Mouse (Mus musculus) retina, postnatal 7 days (tissue): Measurements from ENCODE around the gene Zfp800.

Experiments
- DNase-seq: peaks from one replicate; pipeline ENCODE4 v3.0.0-alpha.2; 2012; ENCODE audit warnings: low read depth, low spot score

Zfp800 gene

DNA sequence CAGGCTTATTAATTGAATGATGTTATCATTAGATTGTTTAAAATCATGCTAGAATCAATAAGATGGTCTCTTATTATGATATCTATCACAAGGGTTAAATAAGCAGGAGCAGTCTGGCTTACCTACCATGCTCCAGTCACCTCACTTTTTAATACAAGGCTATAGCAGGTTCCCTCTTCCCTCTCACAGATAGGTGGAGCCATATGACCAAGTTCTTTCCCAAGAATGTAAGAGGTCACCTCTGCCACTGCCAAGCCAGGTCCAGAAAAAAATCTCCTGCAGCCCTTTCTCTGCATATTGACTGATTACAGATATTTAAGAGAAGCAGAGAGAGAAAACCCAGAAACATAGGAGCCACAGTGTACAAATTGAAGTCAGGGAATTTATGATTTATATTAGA, 88.1 kb downstream of the Zfp800 start:
- peak; percentile 24 for DNase-seq

DNA sequence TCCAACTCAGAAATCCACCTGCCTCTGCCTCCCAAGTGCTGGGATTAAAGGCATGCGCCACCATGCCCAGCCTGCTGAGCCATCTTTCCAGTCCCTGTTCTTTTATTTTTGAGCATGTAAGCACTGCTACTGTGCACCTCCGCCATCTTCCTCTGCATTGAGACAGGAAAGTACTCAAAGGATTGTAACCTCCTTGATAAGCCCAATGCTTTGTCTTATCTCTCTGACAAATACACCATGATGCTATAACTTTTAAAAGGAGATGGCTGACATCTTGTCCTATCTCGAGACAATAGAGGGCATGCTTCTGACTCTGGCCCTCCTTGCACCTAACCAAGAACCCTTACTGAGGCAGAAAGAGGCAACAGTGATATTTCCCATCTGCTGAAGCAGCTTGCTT, 88.9 kb downstream of the Zfp800 start:
- no peak for DNase-seq

DNA sequence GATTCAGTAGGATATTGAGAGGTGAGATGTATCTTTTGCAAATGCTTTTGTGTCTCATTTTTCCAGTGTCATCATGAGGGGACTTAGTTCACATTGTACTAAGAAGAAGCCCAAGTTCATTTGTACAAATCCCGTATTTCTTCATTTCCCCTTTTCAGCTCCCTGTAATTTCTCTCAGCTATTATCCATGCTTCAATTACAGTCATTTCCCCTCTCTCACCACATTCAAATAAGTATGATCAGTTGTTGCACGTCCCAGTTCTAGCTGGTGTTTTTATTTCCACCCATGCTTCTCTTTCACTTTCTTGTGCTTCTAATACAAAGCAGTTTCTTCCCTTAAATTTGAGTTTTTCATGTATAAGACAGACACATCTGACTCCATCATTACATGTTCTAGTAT, 91.1 kb downstream of the Zfp800 start:
- DNase-seq = no peak

DNA sequence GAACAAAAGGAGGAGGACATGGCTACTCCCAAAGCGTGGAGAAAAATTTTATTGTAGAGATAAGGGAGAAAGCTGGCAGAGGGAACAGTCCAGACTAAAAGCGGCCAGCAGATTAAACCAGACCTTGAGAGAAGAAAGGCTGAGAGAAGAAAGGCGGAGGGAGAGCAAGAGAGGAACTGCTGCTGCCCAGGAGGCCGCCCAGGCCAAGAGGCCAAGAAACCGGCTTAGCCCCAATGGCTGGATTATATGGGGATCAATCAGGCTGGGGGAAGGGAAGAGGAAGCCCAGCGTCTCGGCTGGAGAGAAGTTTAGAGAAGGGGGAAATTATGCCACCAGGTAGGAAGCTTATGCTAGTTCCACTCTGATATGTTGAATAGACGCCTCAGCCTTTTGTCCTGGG, 101.5 kb downstream of the Zfp800 start:
- DNase-seq = peak; percentile 48

DNA sequence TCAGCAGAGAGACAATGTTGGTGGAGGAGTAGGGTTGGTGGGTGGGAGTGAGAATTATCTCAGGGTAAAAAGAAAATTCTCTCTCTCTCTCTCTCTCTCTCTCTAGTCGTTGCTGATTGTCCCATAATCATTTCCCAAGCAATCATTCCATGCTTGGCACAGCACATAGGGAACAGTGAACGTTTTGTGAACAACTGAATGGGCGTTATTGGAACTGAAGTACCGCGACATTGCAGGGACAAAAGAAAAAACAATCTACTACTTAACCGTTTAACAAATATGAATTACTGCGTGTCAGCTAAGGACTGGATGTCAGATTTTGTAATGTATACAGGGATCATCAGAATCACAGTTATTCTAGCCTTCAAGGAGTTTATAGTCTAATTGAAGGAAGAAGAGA, 102.2 kb downstream of the Zfp800 start:
- DNase-seq = no peak

DNA sequence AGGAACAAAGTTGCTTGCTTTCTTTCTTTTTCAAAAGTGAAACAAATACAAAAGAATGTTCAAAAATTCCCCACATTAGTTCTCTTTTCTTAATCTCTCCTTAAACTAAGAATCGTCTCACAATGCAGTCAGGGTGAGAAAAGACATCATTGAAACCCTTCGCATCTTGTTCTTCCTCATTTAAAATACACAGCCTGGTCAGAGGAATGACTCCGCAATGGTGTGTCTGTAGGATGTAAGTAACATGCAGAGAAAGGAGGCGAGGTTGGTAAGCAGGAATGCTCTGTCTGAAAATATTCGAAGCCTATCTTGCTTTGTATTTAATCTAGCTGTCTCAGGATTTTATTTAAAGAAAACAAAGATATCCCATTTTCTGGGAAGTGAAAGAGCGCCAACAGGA, 105.0 kb downstream of the Zfp800 start:
- DNase-seq = no peak

DNA sequence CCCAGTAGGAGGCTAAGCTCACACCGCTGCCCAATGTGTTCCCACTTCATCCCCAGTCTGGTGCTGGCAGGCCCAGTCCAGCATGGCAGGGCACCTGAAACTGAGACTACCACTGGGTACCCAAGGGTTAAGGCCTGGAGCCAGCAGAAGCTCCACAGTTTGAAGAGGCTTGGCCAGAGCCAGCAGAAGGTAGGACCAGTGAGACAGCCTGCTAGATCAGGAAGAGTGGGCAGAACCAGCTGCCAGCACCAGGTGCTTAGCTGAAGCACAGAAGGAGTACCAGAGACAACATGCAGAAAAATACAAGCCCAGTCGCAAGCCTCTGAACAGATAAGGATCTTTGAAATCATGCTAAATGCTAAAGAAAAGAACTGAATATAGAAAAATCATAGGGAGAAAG, 117.9 kb downstream of the Zfp800 start:
- DNase-seq = no peak

DNA sequence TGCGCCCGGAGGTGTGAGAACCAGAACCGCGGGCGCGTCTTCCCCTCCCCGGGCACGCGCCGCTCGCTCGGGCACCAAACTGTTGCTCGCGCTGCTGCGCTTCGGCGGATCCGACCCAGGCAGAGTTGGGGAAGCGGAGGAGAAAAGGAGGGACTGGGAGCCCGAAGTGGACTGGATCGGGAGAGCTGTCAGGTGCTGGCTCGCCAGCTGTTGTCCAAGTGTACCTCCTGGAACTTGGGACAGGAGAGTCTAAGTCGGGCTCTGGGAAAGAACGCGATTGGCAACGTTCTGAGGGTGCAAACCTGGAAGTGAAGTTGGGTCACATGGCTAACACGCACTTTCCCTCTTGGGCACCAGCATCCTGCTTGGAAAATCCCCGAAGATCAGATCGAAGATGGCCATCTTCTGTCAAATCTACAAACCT, 135.6 kb downstream of the Zfp800 start:
- DNase-seq = no peak

DNA sequence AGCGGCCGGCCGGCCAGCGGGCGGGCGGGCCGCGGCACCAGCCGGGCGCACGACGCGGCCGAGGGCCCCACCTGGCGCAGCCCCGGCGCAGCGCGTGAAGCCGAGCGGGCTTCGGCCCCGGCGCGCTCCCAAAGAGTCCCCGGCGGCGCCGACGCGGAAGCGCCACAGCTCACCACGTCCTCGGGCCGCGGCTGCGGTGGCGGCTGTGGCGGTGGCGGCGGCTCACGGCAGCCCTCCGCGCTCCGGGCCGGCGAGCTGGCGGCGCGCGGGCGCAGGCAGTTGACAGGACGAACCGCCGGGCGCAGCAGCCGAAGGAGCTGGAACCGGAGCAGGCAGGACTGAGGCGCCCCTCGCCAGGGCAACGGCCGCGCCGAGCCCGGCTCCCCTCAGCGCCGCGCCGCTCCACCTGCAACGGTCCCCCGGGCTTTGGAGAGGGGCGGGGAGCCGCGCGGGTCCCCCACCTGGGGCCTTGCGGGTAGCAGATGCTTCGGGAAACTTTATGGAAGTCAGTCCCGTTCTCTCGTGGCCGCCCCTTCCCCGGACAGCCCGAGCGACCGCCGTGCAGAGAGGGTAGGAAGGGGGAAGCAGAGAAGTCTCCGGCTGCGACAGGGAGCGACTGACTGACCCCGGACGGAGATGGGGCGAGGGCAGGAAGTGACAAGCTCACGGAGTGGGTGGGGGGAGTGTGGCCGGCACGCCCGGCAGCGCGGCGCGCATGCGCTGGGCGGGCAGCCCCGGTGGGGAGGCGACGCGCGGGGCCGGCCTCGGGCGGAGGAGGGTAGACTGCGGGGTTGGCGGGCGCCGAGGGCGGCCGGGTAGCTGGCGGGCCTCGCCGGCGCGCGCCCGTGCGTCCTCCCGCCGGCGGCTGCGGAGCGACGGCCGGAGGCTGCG, 136.3 kb downstream of the Zfp800 start:
- peak; percentile 85 for DNase-seq

DNA sequence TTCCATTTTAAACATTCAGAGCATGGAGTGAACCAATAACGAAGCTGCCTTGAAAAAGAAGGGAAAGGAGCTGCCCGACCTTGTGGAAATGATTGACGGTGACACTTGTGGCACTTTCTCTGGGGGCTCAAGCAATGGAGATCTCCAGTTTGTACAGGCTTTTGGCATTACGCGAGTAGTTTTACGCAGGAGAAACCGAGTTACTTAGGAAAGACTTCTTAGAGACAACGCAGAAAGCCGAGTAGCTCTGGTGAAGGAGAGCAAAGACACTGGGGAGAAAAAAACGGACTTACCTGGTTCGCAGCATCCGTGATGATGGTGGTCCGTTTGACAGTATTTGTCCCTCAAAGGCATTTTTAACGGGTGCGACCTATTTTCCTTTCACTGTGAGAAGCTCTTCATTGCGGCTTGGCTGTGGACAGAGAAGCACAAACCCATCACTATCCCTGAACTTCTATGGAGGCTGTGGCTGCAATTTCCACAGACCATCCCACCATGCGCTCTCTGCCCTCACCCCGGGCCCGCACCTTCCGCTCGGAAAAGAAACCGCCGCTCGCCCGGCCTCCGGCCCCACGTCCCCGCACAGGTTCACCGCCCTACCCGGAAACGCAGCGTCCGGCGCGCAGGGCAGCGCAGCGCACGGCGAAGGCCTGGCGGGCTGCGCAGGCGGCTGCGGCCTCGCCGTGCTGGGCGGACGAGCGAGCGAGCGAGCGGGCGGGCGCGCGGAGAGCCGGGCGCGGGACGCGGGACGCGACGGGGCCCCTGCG, 137.2 kb downstream of the Zfp800 start:
- peak; percentile 29 for DNase-seq

DNA sequence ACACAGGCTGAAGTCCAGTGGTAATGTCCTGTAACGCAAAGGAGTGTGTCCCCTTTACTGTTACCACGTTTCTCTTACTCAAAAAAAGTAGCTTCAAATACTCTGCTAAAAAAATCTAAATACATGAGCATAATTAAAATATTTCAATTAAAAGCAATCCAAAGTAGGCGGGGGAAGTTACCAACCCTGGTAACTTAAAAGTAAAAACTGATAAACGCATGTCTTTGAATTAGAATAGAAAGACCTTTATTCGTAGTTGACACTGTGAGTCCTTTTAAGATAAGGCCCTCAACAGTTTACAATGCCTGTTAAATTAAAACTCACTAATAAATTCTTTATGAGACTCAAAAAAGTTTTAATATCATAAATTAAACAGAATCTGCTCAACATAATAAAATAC, 138.1 kb downstream of the Zfp800 start:
- no peak for DNase-seq

DNA sequence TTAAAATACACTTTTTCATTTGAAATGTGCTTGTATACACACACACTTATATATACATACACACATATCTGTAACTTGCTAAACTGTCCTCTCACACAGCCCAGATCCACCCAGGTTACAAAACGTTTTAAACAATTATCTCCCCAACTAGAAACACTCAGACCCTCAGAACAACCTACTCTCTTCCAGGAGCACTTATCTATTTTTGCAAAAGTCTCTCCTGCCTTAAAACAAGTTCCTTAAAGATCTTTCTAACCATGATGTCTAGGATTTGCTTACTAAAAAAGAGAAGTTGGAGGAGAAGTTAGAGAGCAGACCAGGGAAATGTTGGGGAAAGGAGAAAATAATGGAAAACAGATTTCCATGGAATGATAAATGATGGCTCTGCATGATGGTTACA, 139.4 kb downstream of the Zfp800 start:
- DNase-seq = no peak

DNA sequence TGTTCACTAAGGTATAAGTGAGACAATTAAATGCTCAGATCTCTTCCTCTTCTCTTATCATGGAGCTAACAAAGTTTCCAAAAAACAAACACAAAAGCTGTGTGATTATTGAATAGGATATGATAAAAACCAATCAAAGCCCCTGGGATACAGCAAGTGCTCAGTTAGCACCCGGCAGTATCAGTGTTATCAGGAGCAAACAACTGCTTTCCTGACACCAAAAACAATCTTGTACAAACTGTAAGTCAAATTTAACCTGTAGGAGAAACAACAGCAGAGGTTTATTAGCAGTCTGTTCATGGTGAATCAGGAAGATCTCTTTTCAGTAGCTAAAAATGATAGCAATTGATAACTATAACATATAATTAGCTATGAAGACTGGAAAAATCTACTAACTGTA, 140.0 kb downstream of the Zfp800 start:
- no peak for DNase-seq

DNA sequence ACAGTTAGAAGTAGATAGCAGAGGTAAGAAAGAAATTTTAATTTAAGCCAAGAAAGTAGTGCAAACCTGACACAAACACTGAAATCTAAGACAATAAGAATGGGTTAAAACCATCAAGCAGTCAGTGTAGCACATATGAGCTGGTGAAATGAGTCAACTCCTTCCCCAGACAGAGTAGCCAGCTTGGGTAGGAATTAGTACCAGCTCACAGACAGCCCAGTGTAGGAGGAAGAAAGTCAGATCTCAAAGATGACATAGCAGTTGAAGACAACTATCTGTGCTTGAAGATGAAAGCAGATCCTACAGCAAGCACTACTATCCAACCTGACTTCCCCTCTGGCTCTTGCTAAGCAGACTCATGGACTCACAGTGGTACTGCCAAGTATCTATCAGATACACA, 145.0 kb downstream of the Zfp800 start:
- no peak for DNase-seq

DNA sequence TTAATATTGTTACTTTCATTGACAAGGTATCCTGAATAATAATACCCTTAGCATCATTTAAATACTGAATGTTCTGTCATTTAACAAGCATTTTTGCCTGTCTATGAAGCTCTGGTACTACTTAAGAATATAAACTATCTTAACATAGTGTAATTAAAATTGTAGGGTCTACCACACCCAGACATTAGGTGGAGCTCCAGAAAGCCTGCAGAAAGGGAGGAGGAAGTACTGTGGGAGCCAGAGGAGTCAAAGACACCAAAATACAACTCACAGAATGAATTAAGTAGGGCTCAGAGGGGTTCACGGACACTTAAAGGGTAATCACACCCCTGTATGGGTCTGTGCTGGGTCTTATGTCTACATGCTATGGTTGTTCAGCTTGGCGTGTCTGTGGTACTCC, 149.6 kb downstream of the Zfp800 start:
- no peak for DNase-seq

DNA sequence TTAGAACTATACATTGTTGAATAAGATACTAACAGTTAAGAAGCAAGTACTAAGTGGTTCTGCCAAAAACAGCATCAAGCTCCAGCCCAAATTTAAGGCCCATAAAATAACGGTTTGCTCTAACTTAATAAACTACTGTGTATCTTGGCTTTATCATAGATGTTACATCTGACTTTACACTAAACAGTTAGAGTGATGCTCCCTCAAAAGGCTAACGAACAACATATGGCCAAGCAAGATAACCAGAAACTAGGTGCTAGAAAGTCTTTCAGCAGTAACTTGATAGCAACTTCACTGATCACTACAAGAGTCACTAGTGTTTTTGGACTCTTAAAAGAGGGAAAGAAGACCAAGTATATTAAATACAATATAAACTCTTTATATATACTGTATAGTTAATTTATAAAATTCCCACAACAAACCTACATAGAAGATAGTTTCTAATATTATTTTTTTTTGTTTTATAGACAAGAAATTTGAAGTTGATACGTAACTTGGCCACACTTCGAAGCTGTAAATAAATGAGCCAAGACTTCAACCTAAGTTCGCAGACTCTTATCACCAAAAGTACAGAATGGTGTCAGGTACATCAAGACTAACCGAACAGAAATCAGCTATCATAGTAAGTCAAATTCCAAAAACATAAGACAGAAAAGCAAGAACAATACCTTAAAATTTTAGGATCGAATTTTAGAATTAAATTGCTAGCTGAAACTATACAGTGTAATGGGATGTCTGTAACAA, 165.0 kb downstream of the Zfp800 start:
- no peak for DNase-seq

DNA sequence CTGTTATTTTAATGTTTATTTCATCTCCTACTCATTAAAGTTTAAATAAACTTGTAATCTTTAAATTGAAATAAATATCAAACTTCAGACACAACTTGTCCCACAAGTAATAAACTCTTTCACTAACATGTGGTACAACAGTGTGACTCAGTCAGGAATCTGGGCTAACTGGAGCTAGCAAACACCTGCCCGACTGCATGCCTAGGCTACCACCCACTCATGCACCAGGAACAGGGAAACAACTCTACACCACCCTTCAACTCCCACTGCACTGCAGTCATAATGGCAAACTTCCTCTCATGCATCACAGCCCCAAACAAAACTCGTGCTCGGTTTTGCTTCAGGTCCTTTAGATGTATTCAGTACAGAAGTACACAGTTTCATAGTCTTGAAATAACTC, 169.7 kb downstream of the Zfp800 start:
- no peak for DNase-seq

DNA sequence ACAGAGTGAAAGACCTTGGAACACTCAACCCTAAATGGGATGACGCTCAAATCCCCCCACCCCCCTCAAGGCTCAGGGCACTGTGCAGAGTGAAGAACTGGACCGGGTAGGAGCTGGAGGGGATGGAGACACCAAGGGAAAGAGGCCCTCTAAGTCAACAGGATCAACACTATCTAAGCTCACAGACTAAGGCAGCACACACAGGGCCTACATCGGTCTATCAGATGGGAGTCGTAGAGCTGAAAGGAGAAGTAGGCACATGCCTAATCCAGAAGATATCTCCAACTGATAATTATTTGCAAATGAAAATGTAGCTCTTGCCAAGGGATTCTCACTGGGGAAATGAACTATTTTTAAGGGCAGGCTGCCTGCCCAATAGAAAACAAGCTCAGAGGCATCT, 176.8 kb downstream of the Zfp800 start:
- DNase-seq = no peak

DNA sequence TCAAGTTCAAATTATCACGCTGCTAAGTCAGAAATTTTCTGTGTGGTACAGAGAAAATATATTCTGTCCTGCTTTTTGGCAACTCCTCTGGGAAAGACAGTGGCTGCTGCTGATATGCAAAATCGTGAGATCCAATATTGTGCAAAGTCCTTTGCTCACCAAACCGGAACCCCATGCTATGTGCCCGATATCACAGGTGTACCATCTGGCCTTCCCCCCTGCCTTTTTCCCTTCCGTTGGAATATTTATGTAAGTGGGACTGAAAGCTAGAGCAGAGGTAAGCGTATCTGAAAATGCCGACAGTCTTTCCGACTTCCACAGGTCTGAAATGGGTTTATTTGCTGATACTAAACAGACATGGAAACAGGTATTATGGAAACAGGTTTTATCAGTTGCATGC, 179.4 kb downstream of the Zfp800 start:
- no peak for DNase-seq

DNA sequence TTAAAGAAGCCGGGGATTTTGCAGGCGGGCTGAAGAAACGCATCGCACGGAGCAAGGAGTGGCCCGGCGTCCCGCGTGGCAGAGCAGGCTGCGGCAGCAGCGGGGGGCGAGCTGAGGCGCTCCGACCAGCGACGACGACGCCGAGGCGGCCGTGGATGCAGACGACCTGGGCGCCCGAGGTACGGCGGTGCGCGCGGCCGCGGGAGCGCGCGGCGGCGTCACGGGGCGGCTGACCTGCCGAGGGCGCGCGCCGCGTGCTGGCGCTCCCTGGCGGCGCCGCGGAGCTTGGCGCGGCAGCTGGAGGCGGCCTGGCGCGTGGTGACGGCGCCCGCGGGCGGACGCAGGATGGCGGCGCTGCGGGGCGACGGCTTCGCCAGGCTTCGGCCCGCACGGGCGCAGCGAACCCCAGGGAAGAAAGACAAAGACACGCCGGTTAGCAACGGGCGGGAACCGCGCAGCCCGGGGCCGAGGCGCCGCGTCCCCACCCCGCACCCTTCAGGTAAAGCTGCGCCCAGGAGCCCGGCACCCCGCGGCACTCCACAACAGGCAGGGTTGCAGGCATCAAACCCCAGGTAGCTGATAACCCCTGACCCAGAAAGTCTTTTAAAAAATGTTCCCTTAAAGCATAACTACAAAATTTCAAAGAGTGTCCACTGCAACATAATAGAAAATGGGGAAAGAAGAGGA, 182.4 kb downstream of the Zfp800 start:
- DNase-seq = peak; percentile 70

DNA sequence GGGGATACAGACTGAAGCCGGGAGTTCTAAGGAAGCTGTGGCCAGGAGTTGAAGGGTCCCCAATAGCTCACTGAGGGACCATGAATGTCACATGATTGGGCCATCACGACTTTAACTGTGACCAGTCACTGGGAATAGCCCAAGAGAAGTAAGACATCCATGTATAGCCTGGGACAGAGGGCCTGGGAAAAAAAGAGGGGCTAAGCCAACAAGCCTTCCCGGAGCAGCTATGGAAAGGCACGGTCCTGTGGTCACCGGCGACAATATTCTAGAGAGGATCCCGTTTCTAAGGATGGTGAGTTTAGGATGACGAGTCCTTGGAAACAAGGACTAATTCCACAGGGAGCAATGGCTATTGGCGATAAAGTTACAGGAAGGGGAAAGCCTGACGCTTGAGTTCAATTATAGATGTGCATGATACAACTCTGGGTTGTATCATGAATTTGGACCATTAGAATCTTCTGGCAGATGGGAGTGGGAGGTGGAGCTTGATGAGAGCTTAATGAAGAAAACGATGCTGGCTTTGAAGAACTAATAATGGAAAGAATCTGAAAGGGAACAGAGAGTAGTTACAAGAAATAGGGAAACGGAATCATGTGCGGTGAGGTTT, 183.0 kb downstream of the Zfp800 start:
- no peak for DNase-seq
